Mouse (Mus musculus): Measurements from ENCODE around the gene Ptma. TPM values are rescaled to one million over a fixed set of nuclear protein-coding genes. Genes with fewer than 3 reads are reported as not detected.
"Not testable (repeated sequence)": the region's sequence is repeated elsewhere in the genome, so short reads cannot be mapped to it uniquely, and the experiment has no call there.

The Ptma gene
- polyA plus RNA-seq, 1 experiment: 593 TPM

DNA sequence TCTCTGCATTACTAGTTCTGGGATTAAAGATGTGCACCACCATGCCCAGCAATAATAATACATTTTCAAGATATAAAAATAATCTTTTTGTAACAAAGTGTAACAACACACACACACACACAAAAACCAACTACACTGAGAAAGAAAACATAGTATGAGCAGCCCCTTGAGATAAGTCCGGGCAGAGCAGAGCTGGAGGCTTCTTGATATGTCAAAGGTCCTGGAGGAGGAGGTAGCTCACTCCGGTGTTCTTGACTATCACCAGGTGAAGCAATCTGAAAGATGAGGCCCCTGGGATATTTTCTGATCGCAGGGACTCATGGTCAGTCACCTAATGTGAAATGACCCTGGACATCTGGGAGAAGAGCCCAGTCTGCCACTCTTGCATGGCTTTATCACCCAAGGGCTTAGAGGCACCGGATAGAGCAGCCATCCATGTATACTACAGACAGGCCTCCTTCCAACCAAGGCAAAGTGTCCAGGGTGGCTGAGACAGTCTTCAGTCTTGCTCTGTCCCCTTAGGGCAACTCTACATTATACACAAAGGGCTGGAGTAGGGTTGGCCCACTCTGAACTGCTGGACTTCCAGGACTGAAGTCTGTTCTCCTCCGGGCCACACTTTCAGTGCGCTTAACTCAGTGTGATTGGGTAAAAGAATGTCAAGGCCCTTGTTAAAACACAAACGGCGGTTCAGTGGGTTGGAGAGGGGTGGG lies 45.6 kb upstream of the Ptma start:
- no peaks in the 10 kb centered on the region for H3K27me3 ChIP-seq (ENCODE audit: control insufficient read depth, insufficient read depth, insufficient read length)
- no peak overlapping the region for H3K4me3 ChIP-seq
- TF ChIP-seq E2F4 (IDR thresholded peaks at IDR 0.05; ENCODE audit: insufficient read depth): no peak
- TF ChIP-seq REST (IDR thresholded peaks at IDR 0.05; ENCODE audit: insufficient read depth, insufficient read length): no peak
- H3K4me2 ChIP-seq (ENCODE audit: low read depth): no peak overlapping the region
- no peaks in the 10 kb centered on the region for H3K36me3 ChIP-seq (ENCODE audit: control insufficient read depth, insufficient read depth)
- H3K79me2 ChIP-seq (ENCODE audit: control insufficient read depth, insufficient read depth): no peaks in the 10 kb centered on the region
- no peak overlapping the region for H3ac ChIP-seq (ENCODE audit: control insufficient read depth, insufficient read length)

DNA sequence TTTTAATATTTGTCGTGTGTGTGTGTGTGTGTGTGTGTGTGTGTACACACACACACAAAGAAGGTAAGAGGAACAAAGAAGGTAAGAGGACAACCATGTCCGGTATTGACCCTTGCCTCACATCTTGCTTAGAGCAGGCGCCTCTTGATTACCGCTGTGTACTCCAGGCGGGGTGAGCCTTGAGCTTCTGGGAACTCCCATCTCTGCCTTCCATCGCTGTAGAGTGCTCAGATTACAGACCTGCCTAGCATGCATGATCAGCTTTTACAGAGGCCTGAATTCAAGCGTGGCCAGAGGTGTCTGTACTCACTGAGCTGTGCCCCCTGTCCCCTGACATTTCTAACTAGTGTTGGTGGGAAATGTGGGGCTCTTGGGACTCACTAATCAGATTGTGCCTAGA lies 45.1 kb upstream of the Ptma start:
- Histone ChIP-seq H3K4me3 (no peak overlapping the region), H3K36me3 (ENCODE audit: control insufficient read depth, insufficient read depth) (no peaks in the 10 kb centered on the region), H3K27me3 (ENCODE audit: control insufficient read depth, insufficient read depth, insufficient read length) (no peaks in the 10 kb centered on the region), H3ac (ENCODE audit: control insufficient read depth, insufficient read length) (no peak overlapping the region), H3K79me2 (ENCODE audit: control insufficient read depth, insufficient read depth) (no peaks in the 10 kb centered on the region), H3K4me2 (ENCODE audit: low read depth) (no peak overlapping the region)
- TF ChIP-seq REST (IDR thresholded peaks at IDR 0.05; ENCODE audit: insufficient read depth, insufficient read length) (no peak), SRF (IDR thresholded peaks at IDR 0.05; ENCODE audit: control insufficient read depth, insufficient read length, low read depth) (no peak), POLR2A (IDR thresholded peaks at IDR 0.05; ENCODE audit: insufficient read length, low read depth) (no peak), MYOG (IDR thresholded peaks at IDR 0.05; ENCODE audit: control insufficient read depth in 1 of 3, insufficient read depth in 1 of 3, insufficient read length in 2 of 3, low read depth in 2 of 3) (no peak), TCF3 (IDR thresholded peaks at IDR 0.05; ENCODE audit: insufficient read length, low read depth) (no peak), CEBPB (IDR thresholded peaks at IDR 0.05; ENCODE audit: insufficient read depth, poor library complexity, severe bottlenecking) (no peak), TCF12 (IDR thresholded peaks at IDR 0.05; ENCODE audit: insufficient read depth, poor library complexity, severe bottlenecking) (no peak)

DNA sequence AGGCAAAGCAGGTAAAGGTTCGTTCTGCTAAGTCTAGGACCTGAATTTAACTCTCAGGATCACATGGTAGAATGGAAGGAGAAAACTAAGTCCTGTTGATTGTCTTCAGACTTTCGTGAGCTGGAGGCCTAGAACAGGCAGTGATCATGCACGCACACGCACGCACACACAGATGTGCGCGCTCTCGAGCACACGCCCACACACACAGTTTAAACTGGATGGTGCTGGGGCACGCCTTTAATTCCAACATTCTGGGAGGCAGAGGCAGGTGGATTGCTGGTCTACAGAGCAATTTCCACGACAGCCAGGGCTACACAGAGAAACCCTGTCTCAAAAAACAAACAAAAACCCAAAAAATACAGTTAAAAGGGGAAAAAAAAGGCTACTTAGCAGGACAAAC lies 44.2 kb upstream of the Ptma start:
- no peak overlapping the region for H3K4me2 ChIP-seq (ENCODE audit: low read depth)
- H3ac ChIP-seq (ENCODE audit: control insufficient read depth, insufficient read length): no peak overlapping the region
- H3K4me3 ChIP-seq: no peak overlapping the region
- no peaks in the 10 kb centered on the region for H3K79me2 ChIP-seq (ENCODE audit: control insufficient read depth, insufficient read depth)
- TF ChIP-seq POLR2AphosphoS2 (IDR thresholded peaks at IDR 0.05; ENCODE audit: insufficient read length, low read depth): no peak
- TF ChIP-seq CEBPB (IDR thresholded peaks at IDR 0.05; ENCODE audit: insufficient read depth, poor library complexity, severe bottlenecking): no peak
- H3K27me3 ChIP-seq (ENCODE audit: control insufficient read depth, insufficient read depth, insufficient read length): no peaks in the 10 kb centered on the region
- no peaks in the 10 kb centered on the region for H3K36me3 ChIP-seq (ENCODE audit: control insufficient read depth, insufficient read depth)

DNA sequence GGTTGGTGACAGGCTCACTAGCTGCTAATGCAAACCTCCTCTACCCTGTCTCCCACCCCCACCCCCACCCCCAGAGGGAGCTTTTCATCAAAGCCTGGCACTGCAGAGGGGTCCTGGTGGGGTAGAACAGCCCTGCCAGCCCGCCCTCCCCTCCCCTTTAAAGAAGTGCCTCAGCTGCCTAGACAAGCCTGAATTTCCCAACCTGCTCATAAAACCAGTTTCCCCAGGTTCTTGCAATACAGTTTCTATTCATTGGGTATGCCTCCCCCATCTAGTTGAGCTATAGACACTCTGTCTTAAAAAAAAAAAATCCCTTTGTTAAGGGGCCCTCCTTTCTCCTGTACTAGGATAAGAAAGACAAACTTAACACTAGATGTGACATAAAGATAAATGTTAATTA lies 43.8 kb upstream of the Ptma start:
- Histone ChIP-seq H3ac (ENCODE audit: control insufficient read depth, insufficient read length) (no peak overlapping the region), H3K4me3 (no peak overlapping the region), H3K27me3 (ENCODE audit: control insufficient read depth, insufficient read depth, insufficient read length) (no peaks in the 10 kb centered on the region), H3K36me3 (ENCODE audit: control insufficient read depth, insufficient read depth) (no peaks in the 10 kb centered on the region), H3K4me2 (ENCODE audit: low read depth) (no peak overlapping the region), H3K79me2 (ENCODE audit: control insufficient read depth, insufficient read depth) (peaks cover under 1% of the 10 kb centered on the region)
- TF ChIP-seq MAX (IDR thresholded peaks at IDR 0.05; ENCODE audit: low read depth): no peak
- TF ChIP-seq MYOG (IDR thresholded peaks at IDR 0.05; ENCODE audit: control insufficient read depth in 1 of 3, insufficient read depth in 1 of 3, insufficient read length in 2 of 3, low read depth in 2 of 3): no peak
- TF ChIP-seq CEBPB (IDR thresholded peaks at IDR 0.05; ENCODE audit: insufficient read depth, poor library complexity, severe bottlenecking): no peak
- no peak for TF ChIP-seq USF1 (IDR thresholded peaks at IDR 0.05; ENCODE audit: low read depth)
- TF ChIP-seq REST (IDR thresholded peaks at IDR 0.05; ENCODE audit: insufficient read depth, insufficient read length): no peak
- TF ChIP-seq TCF3 (IDR thresholded peaks at IDR 0.05; ENCODE audit: insufficient read length, low read depth): no peak
- no peak for TF ChIP-seq SRF (IDR thresholded peaks at IDR 0.05; ENCODE audit: control insufficient read depth, insufficient read length, low read depth)
- TF ChIP-seq E2F4 (IDR thresholded peaks at IDR 0.05; ENCODE audit: insufficient read depth): no peak
- TF ChIP-seq POLR2AphosphoS2 (IDR thresholded peaks at IDR 0.05; ENCODE audit: insufficient read length, low read depth): no peak
- TF ChIP-seq TCF12 (IDR thresholded peaks at IDR 0.05; ENCODE audit: insufficient read depth, poor library complexity, severe bottlenecking): no peak
- TF ChIP-seq MYOD1 (IDR thresholded peaks at IDR 0.05; ENCODE audit: control insufficient read depth in 1 of 3, insufficient read length in 2 of 3, low read depth in 2 of 3): no peak
- TF ChIP-seq POLR2A (IDR thresholded peaks at IDR 0.05; ENCODE audit: insufficient read length, low read depth): no peak

DNA sequence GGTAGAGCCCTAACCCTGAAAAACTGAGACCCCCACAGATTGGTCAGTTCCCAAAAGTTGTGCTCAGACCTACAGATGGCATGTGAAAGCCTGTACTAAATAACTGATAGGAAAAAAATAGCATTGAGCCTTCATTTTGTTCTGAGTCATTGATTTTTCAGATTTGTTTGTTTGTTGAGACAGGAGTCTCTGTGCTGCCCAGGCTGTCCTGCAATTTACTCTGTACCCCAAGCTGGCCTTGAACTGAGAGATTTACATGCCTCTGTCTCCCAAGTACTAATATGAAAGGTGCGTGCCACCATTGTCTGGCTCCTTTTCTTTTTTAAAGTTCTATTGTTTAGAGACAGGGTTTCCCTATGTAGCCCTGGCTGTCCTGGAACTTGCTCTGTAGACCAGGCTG lies 41.2 kb upstream of the Ptma start:
- no peak overlapping the region for H3ac ChIP-seq (ENCODE audit: control insufficient read depth, insufficient read length)
- peaks cover 11% of the 10 kb centered on the region for H3K79me2 ChIP-seq (ENCODE audit: control insufficient read depth, insufficient read depth)
- TF ChIP-seq USF1 (IDR thresholded peaks at IDR 0.05; ENCODE audit: low read depth): no peak
- no peak for TF ChIP-seq E2F4 (IDR thresholded peaks at IDR 0.05; ENCODE audit: insufficient read depth)
- TF ChIP-seq MAX (IDR thresholded peaks at IDR 0.05; ENCODE audit: low read depth): no peak
- no peak for TF ChIP-seq TCF12 (IDR thresholded peaks at IDR 0.05; ENCODE audit: insufficient read depth, poor library complexity, severe bottlenecking)
- no peak for TF ChIP-seq MYOD1 (IDR thresholded peaks at IDR 0.05; ENCODE audit: control insufficient read depth in 1 of 3, insufficient read length in 2 of 3, low read depth in 2 of 3)
- no peak for TF ChIP-seq POLR2A (IDR thresholded peaks at IDR 0.05; ENCODE audit: insufficient read length, low read depth)
- TF ChIP-seq TCF3 (IDR thresholded peaks at IDR 0.05; ENCODE audit: insufficient read length, low read depth): no peak
- TF ChIP-seq REST (IDR thresholded peaks at IDR 0.05; ENCODE audit: insufficient read depth, insufficient read length): no peak
- no peak for TF ChIP-seq POLR2AphosphoS2 (IDR thresholded peaks at IDR 0.05; ENCODE audit: insufficient read length, low read depth)
- no peaks in the 10 kb centered on the region for H3K27me3 ChIP-seq (ENCODE audit: control insufficient read depth, insufficient read depth, insufficient read length)
- no peaks in the 10 kb centered on the region for H3K36me3 ChIP-seq (ENCODE audit: control insufficient read depth, insufficient read depth)
- no peak overlapping the region for H3K4me2 ChIP-seq (ENCODE audit: low read depth)
- H3K4me3 ChIP-seq: no peak overlapping the region

DNA sequence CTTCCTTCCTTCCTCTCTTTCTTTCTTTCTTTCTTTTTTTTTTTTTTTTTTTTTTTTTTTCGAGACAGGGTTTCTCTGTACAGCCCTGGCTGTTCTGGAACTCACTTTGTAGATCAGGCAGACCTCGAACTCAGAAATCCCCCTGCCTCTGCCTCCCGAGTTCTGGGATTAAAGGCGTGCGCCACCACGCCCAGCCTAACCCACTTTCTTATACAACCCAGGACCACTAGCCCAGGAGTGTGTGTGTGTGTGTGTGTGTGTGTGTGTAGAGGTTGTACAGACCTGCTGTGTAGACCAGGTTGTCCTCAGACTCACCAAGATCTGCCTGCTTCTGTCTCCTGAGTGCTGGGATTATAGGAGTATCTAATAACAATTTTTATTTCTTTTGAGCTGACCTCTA lies 40.7 kb upstream of the Ptma start:
- H3ac ChIP-seq (ENCODE audit: control insufficient read depth, insufficient read length); H3K4me3 ChIP-seq; H3K4me2 ChIP-seq (ENCODE audit: low read depth); H3K36me3 ChIP-seq (ENCODE audit: control insufficient read depth, insufficient read depth); H3K27me3 ChIP-seq (ENCODE audit: control insufficient read depth, insufficient read depth, insufficient read length): not testable (repeated sequence)
- H3K79me2 ChIP-seq (ENCODE audit: control insufficient read depth, insufficient read depth): peaks cover 11% of the 10 kb centered on the region
